Mouse (Mus musculus) liver, postnatal 0 days (tissue): ENCODE measurements around the gene Ccdc9. TPM values are rescaled to one million over a fixed set of nuclear protein-coding genes. Genes with fewer than 3 reads are reported as not detected.

Experiments
- ATAC-seq: fragments of 200-750 bp; cut with Nextera tagmentation; 2 replicates; pipeline ENCODE4 v1.8.0; 2017; ENCODE audit warnings: mild to moderate bottlenecking, moderate library complexity
- DNase-seq: peaks from one replicate; pipeline ENCODE4 v3.0.0-alpha.2; 2016
- H3K27ac ChIP-seq: fragments of 300-500 bp; sonication (generic); 2 replicates; pipeline ENCODE4 v1.5.1; 2014; ENCODE audit warnings: antibody characterized with exemption, moderate library complexity, mild to moderate bottlenecking, low read depth
- H3K27me3 ChIP-seq: fragments of 300-500 bp; sonication (generic); 2 replicates; pipeline ENCODE4 v1.6.1; 2014; ENCODE audit warnings: low read length, control low read depth, mixed read lengths; ENCODE audit not compliant: insufficient read depth
- H3K36me3 ChIP-seq: fragments of 300-500 bp; sonication (generic); replicated peaks from 2 replicates; pipeline ENCODE4 v1.6.1; 2014; ENCODE audit warnings: mild to moderate bottlenecking, control low read depth, low read length, moderate library complexity, mixed read lengths; ENCODE audit not compliant: insufficient read depth
- H3K4me1 ChIP-seq: fragments of 300-500 bp; sonication (generic); 2 replicates; pipeline ENCODE4 v1.6.1; 2014; ENCODE audit warnings: antibody characterized with exemption, mild to moderate bottlenecking, control low read depth; ENCODE audit not compliant: insufficient read depth
- H3K4me2 ChIP-seq: fragments of 300-500 bp; sonication (generic); 2 replicates; pipeline ENCODE4 v1.6.1; 2014; ENCODE audit warnings: low read depth, mild to moderate bottlenecking, low read length, moderate library complexity, mixed read lengths
- H3K4me3 ChIP-seq: fragments of 300-500 bp; sonication (generic); 2 replicates; pipeline ENCODE4 v1.5.1; 2014; ENCODE audit warnings: low read depth, low read length
- H3K9ac ChIP-seq: fragments of 300-500 bp; sonication (generic); replicated peaks from 2 replicates; pipeline ENCODE4 v1.6.1; 2014; ENCODE audit warnings: mild to moderate bottlenecking, moderate library complexity
- H3K9me3 ChIP-seq: fragments of 300-500 bp; sonication (generic); 2 replicates; pipeline ENCODE4 v1.6.1; 2016; ENCODE audit warnings: mild to moderate bottlenecking, control low read depth, low read length, mixed read lengths
- CTCF ChIP-seq: sonication (generic); IDR thresholded peaks from 2 replicates; pipeline ENCODE4 v1.5.1; 2016; ENCODE audit warnings: antibody characterized with exemption, low read depth
- EP300 ChIP-seq: IDR thresholded peaks from 2 replicates; pipeline ENCODE4 v1.6.1; 2016; ENCODE audit warnings: antibody characterized with exemption, low read depth, mild to moderate bottlenecking
- WGBS: fragments of 180-500 bp; shearing (Covaris S2); extraction: QIAGEN DNeasy Blood & Tissue Kit; methylation state at CpG from one replicate; pipeline ENCODE4 v1.1.7; 2014; ENCODE audit not compliant: insufficient replicate concordance; 5-methylcytosine and 5-hydroxymethylcytosine counted together
- polyA plus RNA-seq: library from polyadenylated mRNA; unstranded; fragments of >200 nt; fragmentation: Nextera tagmentation; extraction: Ambion mirVana; gene quantifications from 2 replicates; pipeline ENCODE4 v1.2.1, GENCODE M21; 2015

Ccdc9 gene
- polyA plus RNA-seq, 1 experiment from 2014 or later = 5.7 TPM

DNA sequence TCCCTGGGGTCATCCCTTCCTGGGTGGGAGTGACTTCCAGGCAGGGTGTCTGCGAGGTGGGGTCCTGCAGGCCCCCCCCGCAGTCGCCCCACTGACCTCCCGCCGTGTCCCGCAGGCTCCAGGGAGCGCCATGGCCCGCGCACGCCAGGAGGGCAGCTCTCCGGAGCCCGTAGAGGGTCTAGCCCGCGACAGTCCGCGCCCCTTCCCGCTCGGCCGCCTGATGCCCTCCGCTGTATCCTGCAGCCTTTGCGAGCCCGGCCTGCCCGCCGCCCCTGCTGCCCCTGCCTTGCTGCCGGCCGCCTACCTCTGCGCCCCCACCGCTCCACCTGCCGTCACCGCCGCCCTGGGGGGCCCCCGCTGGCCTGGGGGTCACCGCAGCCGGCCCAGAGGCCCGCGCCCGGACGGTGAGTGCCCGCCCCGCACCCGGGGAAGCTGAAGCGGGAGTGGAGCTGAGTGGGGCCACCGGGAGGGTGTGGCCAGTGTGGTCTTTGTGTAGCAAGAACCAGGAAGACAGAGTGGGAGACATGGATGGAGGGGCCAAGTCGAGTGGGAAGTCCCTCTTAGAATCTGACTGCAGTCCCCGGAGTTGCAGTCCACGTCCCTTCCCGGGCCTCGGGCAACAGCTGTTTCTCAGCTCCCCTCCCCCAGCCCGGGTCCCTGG, 25.5 kb upstream of the Ccdc9 start:
- WGBS = 3% methylated on average over 33 of the region's 49 CpGs
- peak; percentile 58 for DNase-seq
- peak overlapping the region; percentile 100 for H3K4me2 ChIP-seq
- peak overlapping the region; percentile 81 for H3K4me3 ChIP-seq
- H3K27ac ChIP-seq = peak overlapping the region; percentile 99
- H3K4me1 ChIP-seq = peaks cover 45% of the 10 kb centered on the region
- peaks cover 2% of the 10 kb centered on the region; the same call in 1 of the 2 replicates for H3K27me3 ChIP-seq
- no peaks in the 10 kb centered on the region for H3K9me3 ChIP-seq
- peaks cover 6% of the 10 kb centered on the region for H3K36me3 ChIP-seq
- no peak for TF ChIP-seq EP300
- TF ChIP-seq CTCF = no peak
- H3K9ac ChIP-seq = peak overlapping the region; percentile 95
- ATAC-seq = no peak

DNA sequence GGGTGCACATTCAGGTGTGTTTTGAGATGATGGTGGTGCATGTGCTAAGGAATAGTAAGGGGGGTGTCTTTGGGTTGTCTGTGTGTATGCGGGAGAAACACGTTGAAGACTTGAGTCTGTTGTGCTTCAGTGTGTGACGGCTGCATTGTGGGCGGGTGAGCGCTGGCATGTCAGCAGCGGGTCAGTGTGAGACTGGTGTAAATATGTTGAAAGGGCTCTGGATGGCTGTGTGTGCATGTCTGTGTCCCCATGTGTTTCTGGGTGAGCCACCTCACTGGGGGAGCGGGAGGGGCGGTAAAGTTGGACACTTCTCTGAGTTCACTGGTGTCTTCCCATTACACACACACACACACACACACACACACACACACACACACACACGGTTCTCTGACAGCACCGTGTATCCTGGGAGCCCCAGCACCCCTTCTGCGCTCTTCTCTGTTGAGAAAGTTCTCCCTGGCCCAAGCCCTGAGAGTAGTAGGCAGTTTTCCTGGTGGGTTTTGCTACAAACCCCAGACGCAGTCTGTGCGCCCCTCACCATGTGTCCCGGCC, 24.9 kb upstream of the Ccdc9 start:
- WGBS = under 1% methylated on average over 14 of the region's 14 CpGs
- Histone ChIP-seq H3K4me3 (peak overlapping the region; percentile 81), H3K9me3 (no peaks in the 10 kb centered on the region), H3K4me2 (peak overlapping the region; percentile 100), H3K27me3 (peaks cover 2% of the 10 kb centered on the region; the same call in 1 of the 2 replicates), H3K4me1 (peaks cover 45% of the 10 kb centered on the region), H3K27ac (peak overlapping the region; percentile 99), H3K36me3 (peaks cover under 1% of the 10 kb centered on the region; the same call in 1 of the 2 replicates), H3K9ac (peak overlapping the region; percentile 95)
- DNase-seq = peak; percentile 62
- no peak for ATAC-seq
- TF ChIP-seq CTCF (no peak), EP300 (no peak)

DNA sequence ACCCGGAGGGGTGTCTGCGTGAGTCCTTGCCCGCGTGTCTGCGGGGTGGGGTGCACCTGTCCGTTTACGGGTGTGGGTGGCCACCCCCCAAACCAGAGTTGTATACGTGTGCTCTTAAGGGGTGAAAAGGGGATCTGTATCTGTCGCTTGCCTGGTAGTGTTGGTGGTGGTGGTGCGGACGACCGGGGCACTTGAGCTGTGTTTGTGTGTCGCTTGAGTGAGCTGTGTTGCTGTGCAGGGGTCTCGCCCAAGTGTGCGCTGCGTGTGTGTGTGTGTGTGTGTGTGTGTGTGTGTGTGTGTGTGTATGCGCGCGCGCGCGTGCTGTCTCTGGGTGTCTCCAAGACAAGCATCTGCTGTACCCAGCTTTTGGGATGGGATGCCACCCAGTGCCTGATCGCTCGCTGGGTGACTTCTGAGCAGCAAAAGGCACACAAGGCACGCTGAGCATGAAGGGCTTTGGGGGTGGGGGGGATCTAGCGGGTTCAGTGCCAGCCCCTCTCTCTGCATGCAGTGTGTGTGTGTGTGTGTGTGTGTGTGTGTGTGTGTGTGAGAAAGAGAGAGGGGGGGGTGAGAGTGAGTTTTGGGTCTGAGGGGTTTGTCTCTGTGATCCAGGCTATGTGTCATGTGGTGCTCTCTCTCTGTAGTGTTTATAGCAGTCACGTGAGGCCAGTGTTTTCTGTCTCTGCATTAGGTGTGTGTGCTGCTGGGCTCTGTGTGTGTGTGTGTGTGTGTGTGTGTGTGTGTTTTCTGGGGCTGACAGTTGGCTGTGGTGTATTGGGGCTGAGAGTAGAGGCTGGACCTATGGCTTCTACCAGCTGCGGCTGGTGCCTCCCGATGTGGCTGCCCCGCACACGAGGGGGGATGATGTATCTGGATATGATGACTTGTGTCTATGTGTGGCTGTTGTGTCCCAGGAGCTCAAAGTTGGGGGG, 24.2 kb upstream of the Ccdc9 start:
- no peak for ATAC-seq
- H3K4me1 ChIP-seq = peaks cover 45% of the 10 kb centered on the region

DNA sequence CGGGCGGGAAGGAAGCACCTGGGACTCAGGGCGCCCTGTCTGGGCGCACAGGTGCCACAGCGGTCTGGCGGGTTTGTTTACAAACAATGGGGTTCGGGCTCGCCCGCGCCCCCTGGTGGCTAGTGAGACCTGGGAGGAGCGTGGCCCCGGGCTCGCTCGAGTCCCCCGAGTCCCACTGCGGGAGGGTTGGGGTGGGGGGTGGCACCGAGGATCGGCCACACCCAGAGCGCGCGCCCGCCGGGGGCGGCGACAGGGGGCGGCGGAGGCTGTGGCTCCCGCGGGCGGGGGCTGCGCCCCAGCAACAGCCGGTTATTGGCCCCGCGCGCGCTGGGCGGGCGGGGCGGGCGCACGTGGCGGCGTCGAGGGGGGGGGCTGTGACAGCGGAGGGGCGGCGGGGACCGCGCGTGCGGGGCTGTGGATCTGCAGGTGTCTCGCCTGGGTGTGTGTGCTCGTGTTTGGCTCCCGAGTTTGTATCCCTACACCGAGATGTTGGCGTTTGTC, 23.5 kb upstream of the Ccdc9 start:
- Histone ChIP-seq H3K9ac (peak overlapping the region; percentile 95), H3K27ac (peak overlapping the region; percentile 99), H3K36me3 (no peaks in the 10 kb centered on the region), H3K27me3 (peaks cover 2% of the 10 kb centered on the region; the same call in 1 of the 2 replicates), H3K9me3 (no peaks in the 10 kb centered on the region), H3K4me2 (peak overlapping the region; percentile 100), H3K4me1 (peaks cover 45% of the 10 kb centered on the region), H3K4me3 (peak overlapping the region; percentile 81)
- under 1% methylated on average over 38 of the region's 56 CpGs for WGBS
- DNase-seq (peak; percentile 94), ATAC-seq (peak; percentile 45)
- TF ChIP-seq EP300 = no peak
- peak; percentile 88 for TF ChIP-seq CTCF

More for the DNA sequence above, 24.2 kb upstream of the Ccdc9 start:
- H3K9me3 ChIP-seq = no peaks in the 10 kb centered on the region
- WGBS = under 1% methylated on average over 27 of the region's 31 CpGs
- H3K9ac ChIP-seq = peak overlapping the region; percentile 95
- H3K27ac ChIP-seq = peak overlapping the region; percentile 99
- TF ChIP-seq EP300 = no peak
- TF ChIP-seq CTCF = no peak
- no peaks in the 10 kb centered on the region for H3K36me3 ChIP-seq
- peak overlapping the region; percentile 100 for H3K4me2 ChIP-seq
- peaks cover 2% of the 10 kb centered on the region; the same call in 1 of the 2 replicates for H3K27me3 ChIP-seq
- peak; percentile 70 for DNase-seq
- peak overlapping the region; percentile 81 for H3K4me3 ChIP-seq

DNA sequence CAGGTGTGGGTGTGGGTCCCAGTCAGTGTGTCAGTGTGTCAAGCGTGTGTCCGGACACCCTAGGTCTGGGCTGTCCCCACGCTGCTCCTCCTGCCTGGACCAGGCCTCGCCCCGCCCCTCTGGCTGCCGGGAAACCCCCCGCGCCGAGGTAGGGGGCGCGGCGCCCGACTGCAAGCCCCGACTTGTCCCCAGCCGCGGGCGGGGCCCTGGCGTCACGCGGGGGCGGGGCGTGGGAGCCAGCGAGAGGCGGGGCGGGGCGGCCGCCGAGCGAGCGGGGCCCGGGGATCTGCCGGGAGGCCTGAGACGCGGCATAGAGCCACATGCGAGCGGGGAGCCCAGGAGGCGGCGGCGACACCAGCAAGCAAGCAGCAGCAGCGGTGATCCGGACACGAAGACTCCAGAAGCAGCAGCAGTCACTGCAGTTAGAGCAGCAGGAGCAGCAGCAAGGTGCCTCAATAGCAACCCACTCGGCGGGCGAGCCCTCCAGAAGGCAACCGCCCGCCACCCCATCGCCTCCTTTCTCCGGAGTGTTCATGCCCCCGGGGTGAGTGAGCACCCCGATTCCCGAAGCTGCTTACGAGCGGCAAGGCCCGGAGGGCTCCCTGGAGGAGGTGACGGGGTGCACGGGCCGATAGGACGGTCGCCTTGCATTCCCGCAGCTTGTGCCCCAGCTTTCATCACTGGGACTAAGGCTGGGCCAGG, 22.9 kb upstream of the Ccdc9 start:
- DNase-seq (peak; percentile 93), ATAC-seq (peak; percentile 63)
- WGBS = under 1% methylated on average over 53 of the region's 61 CpGs

More for the DNA sequence above, 22.9 kb upstream of the Ccdc9 start:
- TF ChIP-seq EP300 = no peak; the same call in 1 of the 2 replicates
- TF ChIP-seq CTCF = no peak
- H3K9ac ChIP-seq = peak overlapping the region; percentile 95
- no peaks in the 10 kb centered on the region for H3K36me3 ChIP-seq
- peak overlapping the region; percentile 99 for H3K27ac ChIP-seq
- H3K27me3 ChIP-seq = peaks cover 2% of the 10 kb centered on the region; the same call in 1 of the 2 replicates
- peak overlapping the region; percentile 100 for H3K4me2 ChIP-seq
- H3K4me3 ChIP-seq = peak overlapping the region; percentile 81
- H3K4me1 ChIP-seq = peaks cover 44% of the 10 kb centered on the region
- no peaks in the 10 kb centered on the region for H3K9me3 ChIP-seq
